Mouse (Mus musculus): ENCODE results near the gene Kifc1. TPM values are rescaled to one million over a fixed set of nuclear protein-coding genes. Genes with fewer than 3 reads are reported as not detected.
A peak's percentile ranks its signal among the peaks of the same experiment; 100 is the strongest.

The Kifc1 gene
- total RNA-seq, 2 experiments from 2014 or later, result 4.1 to 5.8 TPM

DNA sequence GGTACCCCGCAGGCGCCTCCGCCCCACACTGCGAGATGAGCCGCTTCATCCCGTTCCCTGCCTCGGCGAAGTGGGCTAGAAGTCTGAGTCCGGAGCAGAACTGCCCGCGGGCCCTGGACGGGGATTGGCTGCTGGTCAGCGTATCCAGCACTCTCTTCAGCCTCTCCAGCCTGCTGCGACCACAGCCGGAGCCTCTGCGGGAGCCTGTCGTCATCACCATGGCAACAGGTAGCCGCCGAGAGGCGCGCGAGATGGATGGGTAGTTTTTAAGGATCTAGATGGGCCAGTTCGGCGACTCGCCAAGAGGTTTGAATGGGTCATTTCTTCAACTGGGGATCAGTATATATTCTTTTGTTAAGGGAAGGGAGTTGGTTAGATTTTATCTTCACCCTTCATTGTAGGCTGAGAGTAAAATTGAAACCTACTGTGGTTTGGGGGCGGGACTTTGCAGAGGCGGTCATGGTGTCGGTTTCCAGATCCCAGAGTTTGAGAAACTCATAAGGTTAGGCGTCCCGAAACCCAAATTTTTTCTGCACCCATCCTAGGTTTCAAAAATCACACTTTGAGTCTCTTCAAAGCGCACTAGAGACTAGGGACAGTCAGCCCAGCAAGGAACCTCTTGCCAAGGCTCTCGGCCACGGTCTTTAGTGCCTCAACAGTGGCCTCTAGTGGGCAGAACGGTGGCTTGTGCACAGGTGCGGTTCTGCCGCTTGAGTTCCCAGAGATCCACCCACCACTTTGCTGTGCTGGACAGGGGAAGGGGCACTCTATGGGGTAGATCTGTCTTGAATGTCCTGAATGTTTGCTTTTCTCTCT is 30.0 kb upstream of the Kifc1 start:
- intact Hi-C loops (cut with DNase I), result loop anchor here (1.0 kb wide), 1 partner anchor 22 kb away; no protein-coding TSS in a partner anchor

DNA sequence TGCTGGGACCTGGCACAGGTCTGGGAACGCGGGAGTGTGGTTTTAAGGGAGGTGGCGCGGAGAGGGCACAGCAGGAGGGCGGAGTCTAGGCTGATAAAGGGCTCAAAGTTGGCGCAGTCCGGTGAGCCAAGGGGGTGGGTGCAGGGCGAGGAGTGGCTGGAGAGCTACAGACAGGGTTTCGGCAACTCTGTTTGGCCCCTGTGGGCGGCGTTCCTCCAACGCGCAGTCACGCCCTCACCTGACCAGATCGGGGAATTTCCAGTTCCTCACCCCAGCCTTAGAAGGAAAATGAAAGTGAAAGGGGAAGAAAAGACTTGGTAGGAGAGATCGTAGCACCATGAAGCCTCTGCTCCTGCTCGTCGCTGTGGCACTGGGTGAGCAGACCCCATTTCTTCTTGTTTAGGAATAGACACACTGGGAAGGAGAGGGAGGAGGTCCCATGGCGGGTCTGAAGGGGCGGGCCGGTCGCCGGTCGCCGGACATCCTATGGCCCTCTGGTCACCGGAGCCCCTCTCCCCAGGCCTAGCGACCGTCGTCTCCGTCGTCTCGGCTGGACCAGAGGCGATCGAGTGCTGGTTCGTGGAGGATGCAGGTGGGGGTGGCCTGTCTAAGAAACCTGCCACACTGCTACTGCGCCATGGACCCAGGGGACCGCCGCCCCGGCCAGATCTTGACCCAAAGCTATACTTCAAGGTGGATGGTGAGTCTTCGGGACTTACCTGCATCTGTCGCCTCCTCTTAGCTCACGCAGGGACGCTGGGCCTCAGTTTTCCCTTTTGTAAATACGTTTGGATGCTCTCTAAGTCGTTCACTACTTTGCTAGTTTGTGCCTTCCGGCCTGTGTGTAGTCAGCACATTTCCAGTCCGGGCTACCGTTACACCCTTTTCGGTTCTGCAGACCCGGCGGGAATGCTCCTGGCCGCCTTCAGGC is 29.2 kb upstream of the Kifc1 start:
- peak; percentile 78 to 82 for DNase-seq
- intact Hi-C loops (cut with DNase I), result no loop called here

More for the DNA sequence above, 30.0 kb upstream of the Kifc1 start:
- DNase-seq, result peak; percentile 86 to 91

DNA sequence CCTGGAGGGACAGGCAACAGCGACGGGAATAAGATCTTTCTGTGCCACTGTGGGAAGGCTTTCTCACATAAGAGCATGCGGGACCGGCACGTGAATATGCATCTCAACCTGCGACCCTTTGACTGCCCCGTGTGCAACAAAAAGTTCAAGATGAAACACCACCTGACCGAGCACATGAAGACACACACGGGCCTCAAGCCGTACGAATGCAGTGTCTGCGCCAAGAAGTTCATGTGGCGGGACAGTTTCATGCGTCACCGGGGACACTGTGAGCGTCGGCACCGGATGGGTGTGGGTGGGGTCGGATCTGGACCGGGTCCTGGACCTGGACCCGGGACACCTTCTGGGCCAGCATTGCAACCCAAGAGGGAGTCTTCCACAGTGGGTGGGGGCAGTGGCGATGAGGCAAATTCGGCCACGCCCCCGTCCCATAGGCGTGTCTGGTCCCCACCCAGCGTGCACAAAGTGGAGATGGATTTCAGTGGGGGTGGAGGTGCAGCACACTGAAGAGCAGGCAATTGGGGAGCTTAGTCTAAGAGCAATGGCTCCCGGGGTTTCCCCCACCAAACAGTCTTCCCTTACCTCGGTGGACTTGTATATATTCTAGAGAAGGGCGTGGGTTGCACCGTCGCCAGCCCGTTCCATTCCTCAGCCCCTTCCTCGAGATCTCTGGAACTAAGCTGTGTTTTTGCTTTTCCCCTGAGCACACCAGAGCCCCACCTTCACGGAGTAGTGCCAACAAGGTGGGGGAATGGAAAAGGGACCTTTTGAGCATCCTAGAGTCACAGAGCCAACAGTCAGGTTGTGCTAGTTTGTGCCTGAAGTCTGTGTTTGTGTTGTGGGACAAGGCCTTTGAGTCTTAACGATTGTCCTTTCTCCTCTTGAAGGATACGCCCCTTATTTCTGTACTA is 28.1 kb upstream of the Kifc1 start:
- peak; percentile 35 to 51 for DNase-seq
- intact Hi-C loops (cut with DNase I), result no loop called here

DNA sequence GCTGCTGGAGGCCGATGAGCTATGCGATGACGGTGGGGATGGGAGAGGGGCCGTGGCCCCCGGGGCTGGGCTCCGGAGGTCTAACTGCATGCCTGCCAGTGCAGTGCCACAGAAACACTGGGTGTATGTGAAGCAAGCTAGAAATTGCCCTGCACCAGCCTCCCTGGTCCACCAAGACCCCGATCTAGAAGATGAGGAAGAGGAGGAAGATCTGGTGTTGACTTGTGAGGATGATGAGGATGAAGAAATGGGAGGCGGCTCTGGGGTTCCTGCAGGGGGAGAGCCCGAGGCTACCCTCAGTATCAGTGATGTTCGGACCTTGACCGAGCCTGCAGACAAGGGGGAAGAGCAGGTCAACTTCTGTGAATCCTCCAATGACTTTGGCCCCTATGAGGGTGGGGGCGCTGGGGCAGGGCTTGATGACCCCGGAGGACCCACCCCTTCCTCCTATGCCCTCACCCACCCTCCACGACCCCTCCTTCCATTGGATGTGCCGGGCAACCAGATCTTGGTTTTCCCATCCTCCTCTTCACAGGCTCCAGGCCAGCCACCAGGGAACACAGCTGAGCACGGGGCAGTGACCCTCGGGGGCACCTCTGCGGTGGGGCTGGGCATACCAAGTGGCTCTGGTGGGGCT is 27.3 kb upstream of the Kifc1 start:
- no peak for DNase-seq
- intact Hi-C loops (cut with DNase I), result no loop called here

DNA sequence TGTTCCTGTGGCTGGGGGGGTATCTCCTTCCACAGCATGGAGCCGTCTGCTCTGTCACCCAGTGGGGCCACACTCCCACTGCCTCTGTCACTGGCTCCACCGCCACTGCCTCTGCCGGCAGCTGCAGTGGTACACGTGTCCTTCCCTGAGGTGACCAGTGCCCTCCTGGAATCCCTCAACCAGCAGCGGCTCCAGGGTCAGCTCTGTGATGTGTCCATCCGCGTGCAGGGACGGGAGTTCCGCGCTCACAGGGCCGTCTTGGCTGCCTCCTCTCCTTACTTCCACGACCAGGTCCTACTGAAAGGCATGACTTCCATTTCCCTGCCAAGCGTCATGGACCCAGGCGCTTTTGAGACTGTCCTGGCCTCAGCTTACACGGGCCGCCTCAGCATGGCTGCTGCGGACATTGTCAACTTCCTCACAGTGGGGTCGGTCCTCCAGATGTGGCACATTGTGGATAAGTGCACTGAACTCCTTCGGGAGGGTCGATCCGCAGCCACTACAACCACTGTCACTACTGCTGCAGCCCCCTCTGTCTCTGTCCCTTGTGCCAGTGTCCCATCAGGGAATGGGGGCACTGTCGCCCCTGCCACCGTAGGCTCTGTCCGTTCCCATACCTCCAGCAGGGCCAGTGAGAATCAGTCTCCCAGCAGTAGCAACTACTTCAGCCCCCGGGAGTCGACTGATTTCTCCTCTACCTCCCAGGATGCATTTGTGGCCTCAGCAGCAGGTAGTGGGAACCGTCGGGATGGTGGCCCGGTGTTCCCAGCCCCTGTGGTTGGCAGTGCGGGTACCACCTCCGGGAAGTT is 26.6 kb upstream of the Kifc1 start:
- intact Hi-C loops (cut with DNase I), result no loop called here
- no peak for DNase-seq

DNA sequence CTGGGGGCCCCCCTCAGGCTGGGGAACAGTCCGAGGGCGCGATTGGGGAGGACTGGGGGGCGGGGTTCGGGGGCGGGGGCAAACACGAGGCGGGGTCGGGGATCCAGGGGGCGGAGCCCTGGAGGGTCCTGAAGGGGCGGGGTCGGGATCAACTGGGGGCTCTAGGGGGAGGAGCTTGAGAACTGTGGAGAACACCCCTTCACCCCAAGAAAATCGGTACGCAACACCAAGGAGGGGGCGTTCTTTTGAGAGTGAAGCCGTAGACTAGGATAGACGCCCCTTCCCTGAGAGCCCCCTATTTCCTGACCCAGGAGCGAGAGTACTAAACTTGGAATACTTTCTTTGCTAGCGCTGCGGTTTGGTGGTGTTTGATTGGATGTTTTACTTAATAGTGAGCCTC is 25.8 kb upstream of the Kifc1 start:
- no peak for DNase-seq
- intact Hi-C loops (cut with DNase I), result no loop called here

DNA sequence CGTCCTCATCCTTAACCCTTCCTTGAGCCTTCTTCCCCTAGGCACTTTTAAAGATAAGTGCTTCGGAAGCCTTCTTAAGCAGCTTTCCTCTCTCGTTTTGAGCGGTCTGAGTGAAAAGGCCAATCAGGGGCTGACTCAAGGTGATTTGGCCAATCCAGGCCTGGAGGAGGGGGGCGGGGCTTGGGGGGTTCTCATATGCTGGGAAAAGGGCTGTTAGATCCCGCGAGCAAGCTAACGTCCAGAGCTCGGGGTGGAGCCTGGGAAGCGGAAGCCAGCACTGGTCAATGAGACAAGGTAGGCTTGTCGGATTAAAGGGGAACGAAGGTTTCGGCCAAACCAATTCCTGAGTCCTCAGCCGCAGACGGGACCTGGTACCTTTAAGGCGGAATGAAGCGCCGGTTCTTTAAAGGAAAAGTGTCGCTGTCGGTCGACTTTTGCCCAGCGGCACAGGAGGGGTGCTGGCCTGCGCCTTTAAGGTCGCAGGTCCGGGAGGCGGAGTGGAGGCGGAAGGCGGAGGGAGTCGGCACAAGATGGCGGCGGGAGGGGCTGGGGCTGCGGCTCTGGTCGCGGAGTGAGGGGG is 25.3 kb upstream of the Kifc1 start, which contains the start of the genes Tapbp and Zbtb22:
Tapbp (plus strand) TSS at position 229 of the 580 bp plus-strand sequence.
Zbtb22 (plus strand) TSS at position 234 of the 580 bp plus-strand sequence.
- intact Hi-C loops (cut with DNase I), result no loop called here

DNA sequence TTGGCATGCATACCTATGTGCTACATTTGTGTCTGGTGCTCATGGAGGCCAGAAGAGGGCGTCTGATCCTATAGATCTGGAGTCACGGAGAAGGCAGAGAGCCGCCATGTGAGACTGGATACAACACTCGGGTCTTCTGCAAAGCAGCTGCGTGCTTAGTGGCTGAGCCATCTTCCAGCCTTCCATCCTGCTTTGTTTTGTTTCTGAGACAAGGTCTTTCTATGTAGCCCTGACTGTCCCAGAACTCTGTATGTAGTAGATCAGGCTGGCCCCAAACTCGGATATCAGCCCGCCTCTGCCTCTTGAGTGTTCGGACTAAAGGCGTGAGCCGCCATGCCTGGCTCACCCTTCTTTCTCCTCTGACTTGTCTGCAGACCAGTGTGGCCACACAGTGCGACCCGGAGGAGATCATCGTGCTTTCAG is 24.5 kb upstream of the Kifc1 start:
- DNase-seq, result no peak
- intact Hi-C loops (cut with DNase I), result no loop called here

More for the DNA sequence above, 25.3 kb upstream of the Kifc1 start, which contains the start of the genes Tapbp and Zbtb22:
- DNase-seq, result peak; percentile 93

DNA sequence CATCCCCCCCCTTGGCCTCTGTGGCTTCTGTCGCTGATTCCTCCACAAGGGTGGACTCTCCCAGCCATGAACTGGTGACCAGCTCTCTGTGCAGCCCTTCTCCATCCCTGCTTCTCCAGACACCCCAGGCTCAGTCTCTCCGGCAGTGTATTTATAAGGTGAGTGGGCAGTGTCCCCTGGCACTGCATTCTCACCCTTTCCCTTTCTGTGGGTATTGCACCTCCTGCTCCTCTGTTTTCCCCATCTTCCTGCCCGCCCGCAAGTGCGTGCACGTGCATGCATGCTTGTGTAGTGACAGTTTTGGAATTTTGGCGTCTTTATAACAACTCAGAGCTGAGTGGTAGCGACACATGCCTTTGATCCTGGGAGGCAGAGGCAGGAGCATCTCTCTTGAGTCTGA is 23.4 kb upstream of the Kifc1 start:
- no peak for DNase-seq
- intact Hi-C loops (cut with DNase I), result no loop called here

DNA sequence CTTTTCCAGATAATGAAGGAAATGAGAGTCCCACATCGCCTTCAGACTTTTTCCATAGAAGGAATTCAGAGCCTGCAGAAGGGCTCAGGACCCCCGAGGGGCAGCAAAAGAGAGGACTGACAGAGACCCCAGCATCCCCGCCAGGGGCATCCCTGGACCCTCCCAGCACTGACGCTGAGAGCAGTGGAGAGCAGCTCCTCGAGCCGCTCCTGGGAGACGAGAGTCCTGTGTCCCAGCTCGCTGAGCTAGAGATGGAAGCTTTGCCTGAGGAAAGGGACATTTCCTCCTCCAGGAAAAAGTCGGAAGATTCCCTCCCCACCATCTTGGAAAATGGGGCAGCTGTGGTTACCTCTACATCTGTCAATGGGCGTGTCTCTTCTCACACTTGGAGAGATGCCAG is 22.8 kb upstream of the Kifc1 start:
- DNase-seq, result no peak
- intact Hi-C loops (cut with DNase I), result no loop called here

DNA sequence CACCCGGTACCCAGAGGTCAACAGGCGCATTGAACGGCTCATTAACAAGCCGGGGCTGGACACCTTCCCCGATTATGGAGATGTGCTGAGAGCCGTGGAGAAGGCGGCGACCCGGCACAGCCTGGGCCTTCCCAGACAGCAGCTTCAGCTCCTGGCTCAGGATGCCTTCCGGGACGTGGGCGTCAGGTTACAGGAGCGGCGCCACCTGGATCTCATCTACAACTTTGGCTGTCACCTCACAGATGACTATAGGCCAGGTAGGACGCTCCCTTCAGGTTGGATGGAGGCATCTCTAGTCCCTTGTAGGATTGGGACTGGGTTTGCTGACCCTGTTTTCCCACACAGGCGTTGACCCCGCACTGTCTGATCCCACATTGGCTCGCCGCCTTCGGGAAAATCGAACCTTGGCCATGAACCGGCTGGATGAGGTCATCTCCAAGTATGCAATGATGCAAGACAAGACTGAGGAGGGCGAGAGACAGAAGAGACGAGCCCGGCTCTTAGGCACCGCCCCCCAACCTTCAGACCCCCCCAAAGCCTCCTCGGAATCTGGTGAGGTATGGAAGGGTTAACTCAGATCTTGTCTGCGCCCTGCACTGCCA is 21.5 kb upstream of the Kifc1 start:
- DNase-seq, result no peak
- intact Hi-C loops (cut with DNase I), result no loop called here

DNA sequence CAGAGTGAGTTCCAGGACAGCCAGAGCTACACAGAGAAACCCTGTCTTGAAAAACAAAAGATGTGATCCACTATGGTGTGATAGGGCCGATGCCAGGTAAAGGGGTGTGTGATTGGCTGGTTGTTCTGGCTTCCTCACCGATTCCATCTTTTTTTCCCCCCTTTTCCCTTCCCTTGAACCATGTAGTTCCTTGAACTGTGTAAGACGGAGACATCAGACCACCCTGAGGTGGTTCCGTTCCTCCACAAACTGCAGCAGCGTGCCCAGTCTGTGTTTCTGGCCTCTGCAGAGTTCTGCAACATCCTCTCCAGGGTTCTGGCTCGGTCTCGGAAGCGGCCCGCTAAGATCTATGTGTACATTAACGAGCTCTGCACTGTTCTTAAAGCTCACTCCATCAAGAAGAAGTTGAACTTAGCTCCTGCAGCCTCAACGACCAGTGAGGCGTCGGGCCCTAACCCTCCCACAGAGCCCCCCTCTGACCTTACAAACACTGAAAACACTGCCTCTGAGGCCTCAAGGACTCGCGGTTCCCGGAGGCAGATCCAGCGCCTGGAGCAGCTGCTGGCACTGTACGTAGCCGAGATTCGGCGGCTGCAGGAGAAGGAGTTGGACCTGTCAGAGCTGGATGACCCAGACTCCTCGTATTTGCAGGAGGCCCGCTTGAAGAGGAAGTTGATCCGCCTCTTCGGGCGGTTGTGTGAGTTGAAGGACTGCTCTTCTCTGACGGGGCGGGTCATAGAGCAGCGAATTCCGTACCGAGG is 20.8 kb upstream of the Kifc1 start:
- intact Hi-C loops (cut with DNase I), result no loop called here

DNA sequence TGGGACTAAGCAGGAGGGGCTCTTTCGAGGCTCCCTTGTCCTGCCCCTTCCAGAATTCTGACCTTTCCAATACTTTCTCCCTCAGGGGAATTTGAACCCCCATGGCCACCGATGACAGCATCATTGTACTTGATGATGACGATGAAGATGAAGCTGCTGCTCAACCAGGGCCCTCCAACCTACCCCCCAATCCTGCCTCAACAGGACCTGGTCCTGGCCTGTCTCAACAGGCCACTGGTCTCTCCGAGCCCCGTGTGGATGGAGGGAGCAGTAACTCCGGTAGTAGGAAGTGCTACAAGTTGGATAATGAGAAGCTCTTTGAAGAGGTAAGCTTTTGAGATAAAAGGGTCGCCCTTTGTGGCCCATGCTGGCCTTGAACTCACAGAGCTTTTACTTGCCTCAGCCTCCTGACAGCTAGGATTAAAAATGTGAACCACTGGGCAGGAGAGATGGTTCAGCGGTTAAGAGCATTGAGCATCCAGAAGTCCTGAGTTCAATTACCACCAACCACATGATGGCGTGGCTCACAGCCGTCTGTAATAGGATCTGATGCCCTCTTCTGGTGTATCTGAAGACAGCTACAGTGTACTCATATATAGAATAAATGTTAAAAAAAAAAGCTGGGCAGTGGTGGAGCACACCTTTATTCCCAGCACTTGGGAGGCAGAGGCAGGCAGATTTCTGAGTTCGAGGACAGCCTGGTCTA is 20.0 kb upstream of the Kifc1 start:
- intact Hi-C loops (cut with DNase I), result no loop called here
- no peak for DNase-seq

More for the DNA sequence above, 20.8 kb upstream of the Kifc1 start:
- no peak for DNase-seq

DNA sequence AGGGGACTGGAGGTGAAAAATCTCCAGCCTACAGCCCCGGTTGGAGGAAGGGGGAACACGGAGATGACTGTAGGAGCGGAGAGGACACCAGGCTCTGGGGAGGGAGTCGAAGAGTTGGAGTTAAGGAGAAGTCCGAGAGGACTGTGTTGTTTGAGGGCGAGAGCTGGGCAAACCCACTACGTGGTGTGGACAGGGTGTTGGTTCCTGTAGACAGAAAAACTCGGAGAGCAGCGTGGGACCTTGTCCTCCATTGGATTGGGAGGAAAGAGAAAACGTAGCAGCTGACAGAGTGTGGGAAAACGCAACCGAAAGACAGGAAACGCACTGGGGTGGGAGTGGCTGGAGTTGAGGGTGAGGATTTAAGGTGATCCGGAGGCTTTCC is 19.4 kb upstream of the Kifc1 start:
- peak; percentile 35 to 52 for DNase-seq
- intact Hi-C loops (cut with DNase I), result no loop called here

DNA sequence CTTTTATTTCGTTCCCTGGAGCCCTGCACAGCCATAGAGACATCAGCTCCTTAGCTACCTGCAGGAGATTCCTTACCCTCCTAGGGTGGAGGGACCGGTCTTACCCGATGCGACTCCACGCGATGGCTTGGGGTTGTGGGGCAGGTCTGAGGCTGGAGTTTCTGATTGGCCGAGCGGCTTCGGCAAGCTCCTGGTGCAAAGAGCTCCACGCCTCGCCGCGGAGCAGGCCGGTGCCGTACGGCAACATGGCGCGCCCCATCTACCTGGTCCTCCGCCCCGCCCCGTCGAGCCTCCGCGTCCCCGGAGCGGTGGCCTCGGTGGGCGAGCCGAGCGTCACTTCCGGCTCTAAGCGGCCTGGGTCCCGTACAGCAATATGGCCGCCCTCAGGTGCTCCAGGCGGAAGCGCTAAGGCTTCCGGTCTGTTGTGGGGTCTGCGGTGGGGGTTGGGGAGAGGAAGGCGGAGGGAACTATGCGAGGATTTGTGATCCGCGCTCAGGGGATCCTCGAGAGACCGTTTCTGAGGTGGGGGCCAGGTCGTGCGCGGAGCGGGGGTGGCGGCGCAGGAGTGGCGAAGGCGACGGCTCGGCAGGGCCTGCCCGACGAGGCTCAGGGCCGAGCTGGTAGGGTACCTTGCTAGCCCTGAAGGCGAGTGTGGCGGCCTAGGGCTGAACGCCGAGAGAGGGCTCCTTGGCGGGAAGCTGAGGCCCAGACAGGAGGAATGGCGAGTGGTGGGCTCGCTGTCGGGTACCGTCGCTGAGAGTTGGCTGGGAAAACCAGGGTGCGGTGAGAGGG is 18.8 kb upstream of the Kifc1 start, which contains the start of gene Daxx:
Daxx (plus strand) TSS at position 338 of the 792 bp plus-strand sequence.
- peak; percentile 100 for DNase-seq
- intact Hi-C loops (cut with DNase I), result no loop called here

All from heart, postnatal 14 days (tissue).